Mouse (Mus musculus): ENCODE data around the gene Tpst2. TPM values are rescaled to one million over a fixed set of nuclear protein-coding genes. Genes with fewer than 3 reads are reported as not detected.

The Tpst2 gene
- total RNA-seq, 2 experiments from 2014 or later = 47.1 to 50.0 TPM

Other genes with a start within 250 kb of the Tpst2 start
- 1 to 10 TPM; 5.7 to 6.6 TPM for gene Cryba4, start 24.2 kb upstream of the Tpst2 start, total RNA-seq (2021)
- 1 to 10 TPM; 2.0 to 3.1 TPM for gene Crybb1, start 20.9 kb upstream of the Tpst2 start, total RNA-seq (2021)
- 10 to 100 TPM; 20.5 to 20.8 TPM for gene Tfip11, start 49.7 kb downstream of the Tpst2 start, total RNA-seq (2021)
- 10 to 100 TPM in 1 of 2 experiments, 1 to 10 TPM in 1; 6.8 to 10.0 TPM for gene Srrd, start 66.3 kb downstream of the Tpst2 start, total RNA-seq (2021)
- 10 to 100 TPM; 10.5 to 12.4 TPM for gene Hps4, start 66.4 kb downstream of the Tpst2 start, total RNA-seq (2021)
- gene Gm6583, start 79.3 kb downstream of the Tpst2 start, total RNA-seq (2021) = not detected
- under 1 TPM; 0.42 to 0.87 TPM for gene Asphd2, start 118.2 kb downstream of the Tpst2 start, total RNA-seq (2021)
- not detected for gene Gm6588, start 172.7 kb downstream of the Tpst2 start, total RNA-seq (2021)

Measured in heart, adult 18-20 months (tissue).